Mouse (Mus musculus) cortical plate, adult 2 months (tissue): Measurements from ENCODE around the gene Mum1.
A peak's percentile ranks its signal among the peaks of the same experiment; 100 is the strongest.

Experiments
- CTCF ChIP-seq: fragments of 200-500 bp; IDR thresholded peaks from 2 replicates; pipeline ENCODE4 v1.5.1; 2011; ENCODE audit warnings: mild to moderate bottlenecking, control low read depth, low read length; ENCODE audit not compliant: insufficient read depth; ENCODE audit errors: extremely low read depth
- POLR2A ChIP-seq: fragments of 200-500 bp; IDR thresholded peaks from 2 replicates; pipeline ENCODE4 v1.6.1; 2011; ENCODE audit warnings: mild to moderate bottlenecking, low read length, control low read depth; ENCODE audit not compliant: insufficient read depth; ENCODE audit errors: extremely low read depth

DNA sequence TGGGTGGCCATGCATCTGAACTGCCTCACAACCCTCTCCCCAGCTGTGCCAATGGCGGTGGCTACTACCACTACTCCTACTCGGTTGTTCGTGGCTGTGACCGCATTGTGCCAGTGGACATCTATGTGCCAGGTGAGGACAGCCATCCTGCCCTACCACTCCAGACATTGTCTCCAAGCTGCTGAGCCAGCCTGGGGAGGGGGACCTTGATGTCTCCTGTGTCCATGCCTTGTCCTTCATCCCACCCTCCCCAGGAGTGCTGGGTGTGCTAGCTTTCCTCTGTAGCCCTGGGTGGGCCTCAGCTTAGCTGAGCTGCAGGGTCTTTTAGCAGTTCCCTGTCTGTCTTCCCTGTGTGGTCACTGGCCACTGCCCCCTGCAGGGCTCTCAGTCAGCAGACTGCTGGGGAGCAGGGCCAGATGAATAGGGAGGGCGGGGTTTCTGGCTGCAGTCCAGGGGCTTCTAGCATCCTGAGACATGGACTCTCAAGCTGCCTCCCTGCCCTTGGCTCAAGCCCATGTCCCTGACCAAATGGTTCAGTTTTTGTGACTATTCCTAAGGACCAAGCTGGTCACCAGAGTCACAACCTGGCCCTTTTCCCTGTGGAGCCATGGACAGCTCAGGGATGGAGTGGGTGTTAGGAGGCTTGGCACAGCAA lies 29.8 kb downstream of the Mum1 start:
- TF ChIP-seq POLR2A (0 out of 2 replicates have a peak, but pooled peaks have one; percentile 0), CTCF (no peak)
